Mouse (Mus musculus) 416B (cell line): Measurements from ENCODE around the gene Olfr133.
"Not testable (repeated sequence)": the region's sequence is repeated elsewhere in the genome, so short reads cannot be mapped to it uniquely, and the experiment has no call there.

Experiments
- DNase-seq: peaks from one replicate; pipeline ENCODE4 v3.0.0; 2011; ENCODE audit warnings: low read depth

Gene Olfr133

DNA sequence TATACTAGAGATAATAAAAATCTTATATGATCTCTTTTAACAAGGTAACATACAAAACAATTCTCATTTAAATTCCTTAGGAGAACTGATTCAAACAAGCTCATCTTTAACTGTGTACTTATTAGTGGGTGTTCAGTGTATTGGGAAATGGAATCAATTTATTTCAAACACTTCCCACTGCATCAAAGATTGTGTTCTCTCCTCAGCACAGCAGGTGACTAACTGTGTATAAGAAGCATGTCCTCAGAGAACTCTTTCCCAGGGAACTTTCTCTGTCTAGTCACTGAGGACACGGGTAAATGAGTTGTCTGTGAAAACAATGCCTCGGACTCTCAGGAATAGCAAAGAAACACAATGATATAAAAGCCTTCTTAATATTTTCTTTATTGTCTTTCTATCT is at the start of gene Olfr133:
Gene Olfr133, plus strand, starts transcription at position 301 of the 400 bp plus-strand sequence.
- no peak for DNase-seq

DNA sequence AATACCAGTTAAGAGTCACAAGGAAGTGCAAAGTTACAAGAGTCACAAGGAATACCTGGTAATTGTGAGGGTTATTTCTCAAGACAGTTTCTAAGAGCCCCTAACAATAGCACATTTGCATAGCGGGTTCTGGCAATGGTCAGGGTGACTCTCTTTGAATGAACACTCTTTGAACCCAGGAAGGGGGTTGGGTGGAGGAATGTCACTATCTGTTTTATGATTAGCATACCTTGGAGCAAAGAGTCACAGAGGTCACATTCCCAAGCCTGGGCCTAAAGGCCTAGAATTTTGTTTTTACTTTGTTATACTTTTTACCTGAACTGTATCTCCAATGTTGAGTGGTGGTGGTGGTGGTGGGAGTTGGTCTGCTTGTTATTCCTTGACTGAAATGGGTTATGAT is 20.9 kb upstream of the Olfr133 start:
- not testable (repeated sequence) for DNase-seq

DNA sequence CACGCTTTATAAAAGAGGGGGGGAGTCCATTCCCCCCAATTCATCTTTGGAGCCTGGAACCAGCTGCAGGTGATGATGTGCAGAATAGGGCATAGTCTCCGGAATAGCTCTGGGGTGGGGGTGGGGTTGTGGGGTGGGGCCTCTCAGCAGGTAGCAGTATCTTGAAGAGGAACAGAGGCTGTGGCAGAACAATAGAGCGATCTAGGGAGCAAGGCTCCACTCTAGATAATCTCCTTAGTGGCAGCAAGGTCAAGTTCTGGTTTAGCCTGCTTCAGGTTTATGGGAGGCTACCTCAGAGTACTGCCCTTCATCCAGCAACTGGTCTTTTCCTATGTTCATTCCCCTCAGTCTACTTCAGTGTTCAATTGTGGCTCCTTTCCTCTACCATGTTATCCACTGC is 19.7 kb upstream of the Olfr133 start:
- DNase-seq: not testable (repeated sequence)

- DNase-seq: no peak
Observed at GRCm38 (mm10) chr17:38134426-38134825, 10.7 kb upstream of the Olfr133 start, which contains the start of gene Olfr132. Gene Olfr132, minus strand, starts transcription at chr17:38134526.

DNA sequence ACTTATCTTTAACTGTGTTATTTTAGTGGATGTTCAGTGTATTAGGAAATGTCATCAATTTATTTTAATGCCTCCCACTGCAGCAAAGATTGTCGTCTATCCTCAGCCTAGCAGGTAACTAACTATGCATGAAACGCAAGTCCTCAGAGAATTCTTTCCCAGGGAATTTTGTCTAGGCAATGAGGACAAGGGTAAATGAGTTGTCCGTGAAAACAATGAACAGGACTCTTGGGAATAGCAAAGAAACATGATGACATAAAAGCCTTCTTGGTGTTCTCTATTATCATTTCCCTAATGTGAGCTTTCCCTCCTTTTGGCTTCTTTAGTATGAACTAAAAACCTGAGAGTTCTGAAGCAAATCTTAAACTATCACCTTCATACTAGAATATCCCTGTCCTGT is 26.0 kb downstream of the Olfr133 start, which contains the start of gene Olfr134:
Gene Olfr134, plus strand, starts transcription at position 301 of the 400 bp plus-strand sequence.
- no peak for DNase-seq
